Mouse (Mus musculus) small intestine, adult 2 months (tissue): ENCODE data around the gene Sez6l.

Experiments
- CTCF ChIP-seq: fragments of 200-500 bp; IDR thresholded peaks from 2 replicates; pipeline ENCODE4 v1.5.1; 2012; ENCODE audit warnings: low read depth, mild to moderate bottlenecking, control low read depth, inconsistent platforms, low read length, moderate library complexity, mixed read lengths; ENCODE audit not compliant: insufficient replicate concordance, insufficient read length; ENCODE audit errors: extremely low read depth
- POLR2A ChIP-seq: fragments of 200-500 bp; IDR thresholded peaks from 2 replicates; pipeline ENCODE4 v1.6.1; 2012; ENCODE audit warnings: low read depth, mild to moderate bottlenecking, control low read depth, inconsistent platforms, low read length, moderate library complexity

DNA sequence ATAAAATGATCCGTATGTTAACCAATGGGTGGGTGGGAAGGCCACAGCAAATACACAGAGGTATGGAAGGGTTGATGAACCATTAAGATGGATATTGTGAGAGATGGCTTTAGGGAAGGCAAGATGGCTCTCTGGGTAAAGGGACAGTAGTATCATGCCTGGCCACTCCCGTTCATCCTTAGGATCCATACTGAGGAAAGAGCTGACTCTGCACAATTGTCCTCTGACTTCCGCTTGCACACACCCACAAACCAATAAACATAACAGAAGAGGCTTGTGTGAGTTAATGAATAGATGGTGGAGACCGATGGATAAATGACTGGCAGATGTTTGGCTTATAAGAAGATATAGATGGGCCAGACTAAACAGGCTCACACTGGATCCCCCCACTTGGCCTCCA is 19.6 kb downstream of the Sez6l start:
- TF ChIP-seq POLR2A (no peak), CTCF (no peak)
